ENCODE assay signal across 9 mouse cellular contexts in genomic region chr13:101540391-101541191, GRCm38 (mm10).
DNase-seq lines count a peak whose midpoint lies in the region; ATAC-seq and TF ChIP-seq lines count a peak whose summit lies in the region.
"Had no signal": no experiment of that assay in that cellular context is flagged by ENCODE, and none has a peak within 500 bp of the region (broad histone marks: within the 10 kb centered on the region; RNA-seq: fewer than 3 reads in every experiment).

No protein-coding gene starts in this region.

- no peaks in the 10 kb centered on the region for H3K9me3 ChIP-seq in forebrain, embryonic 13.5 days (replicated peaks)
- no peaks in the 10 kb centered on the region for H3K9me3 ChIP-seq in forebrain, embryonic 14.5 days (replicated peaks; ENCODE audit: control insufficient read depth, low read length)
- H3K9me3 ChIP-seq in kidney, postnatal 0 days (replicated peaks; ENCODE audit: low read length): no peaks in the 10 kb centered on the region
- H3K9me3 ChIP-seq in lung, embryonic 15.5 days: no peaks in the 10 kb centered on the region
- H3K9me3 ChIP-seq in midbrain, postnatal 0 days (ENCODE audit: low read length): no peaks in the 10 kb centered on the region
- H3K9me3 ChIP-seq: neural tube, embryonic 12.5 days had no signal

- no peaks in the 10 kb centered on the region for H3K36me3 ChIP-seq in forebrain, embryonic 13.5 days (ENCODE audit: poor library complexity, severe bottlenecking)
- no peaks in the 10 kb centered on the region for H3K36me3 ChIP-seq in forebrain, embryonic 14.5 days (ENCODE audit: control insufficient read depth, insufficient read depth, low read length)
- no peaks in the 10 kb centered on the region for H3K36me3 ChIP-seq in kidney, postnatal 0 days (ENCODE audit: insufficient read depth, low read length)
- no peaks in the 10 kb centered on the region for H3K36me3 ChIP-seq in lung, embryonic 15.5 days
- no peaks in the 10 kb centered on the region for H3K36me3 ChIP-seq in midbrain, postnatal 0 days (ENCODE audit: insufficient read depth, low read length)
- H3K36me3 ChIP-seq: neural tube, embryonic 12.5 days had no signal

- TF ChIP-seq CTCF in kidney, postnatal 0 days (IDR thresholded peaks at IDR 0.05; ENCODE audit: low read depth): no peak
- no peak for TF ChIP-seq CTCF in midbrain, postnatal 0 days (IDR thresholded peaks at IDR 0.05)

- ATAC-seq in forebrain, embryonic 13.5 days: peak; percentile 43; the same call in 1 of the 2 replicates
- ATAC-seq in forebrain, embryonic 14.5 days: no peak
- ATAC-seq in kidney, postnatal 0 days (replicated peaks; ENCODE audit: low FRiP score, low read depth): peak; percentile 66; the same call in 1 of the 2 replicates
- ATAC-seq in lung, embryonic 15.5 days (ENCODE audit: borderline replicate concordance, extremely low read depth, low FRiP score, low TSS enrichment): no peak
- ATAC-seq in midbrain, postnatal 0 days (ENCODE audit: low FRiP score): no peak

- DNase-seq in forebrain, embryonic 14.5 days (ENCODE audit: low spot score): no peak
- DNase-seq in 3T3-L1 (ENCODE audit: low read depth, low spot score): peak; percentile 73
- peak; percentile 64 for DNase-seq in c-Kit-positive CD71-negative TER-119-negative erythroid progenitor cells, embryonic 14.5 days (ENCODE audit: low read depth)
- DNase-seq in kidney, postnatal 0 days (ENCODE audit: low spot score): peak; percentile 33
- DNase-seq in thymus, adult 18-20 months: peak; percentile 56 to 68
- DNase-seq in midbrain, postnatal 0 days (ENCODE audit: low spot score): no peak

- no peak overlapping the region for H3K4me2 ChIP-seq in forebrain, embryonic 13.5 days
- H3K4me2 ChIP-seq in forebrain, embryonic 14.5 days (ENCODE audit: low read length): no peak overlapping the region
- peak overlapping the region; percentile 35; the same call in 1 of the 2 replicates for H3K4me2 ChIP-seq in kidney, postnatal 0 days (ENCODE audit: low read length)
- peak overlapping the region; percentile 32; the same call in 1 of the 2 replicates for H3K4me2 ChIP-seq in lung, embryonic 15.5 days
- H3K4me2 ChIP-seq in midbrain, postnatal 0 days (ENCODE audit: low read depth, low read length, poor library complexity, severe bottlenecking): no peak overlapping the region
- H3K4me2 ChIP-seq: neural tube, embryonic 12.5 days had no signal

- H3K4me1 ChIP-seq in forebrain, embryonic 13.5 days: peaks cover 1% of the 10 kb centered on the region; the same call in 1 of the 2 replicates
- 0 out of 2 replicates have a peak, but pooled peaks cover 2% of the 10 kb centered on the region for H3K4me1 ChIP-seq in forebrain, embryonic 14.5 days (ENCODE audit: control insufficient read depth, insufficient read depth, low read length)
- H3K4me1 ChIP-seq in kidney, postnatal 0 days (replicated peaks; ENCODE audit: insufficient read depth, low read length): no peaks in the 10 kb centered on the region
- H3K4me1 ChIP-seq in lung, embryonic 15.5 days: no peaks in the 10 kb centered on the region; the same call in 1 of the 2 replicates
- no peaks in the 10 kb centered on the region for H3K4me1 ChIP-seq in midbrain, postnatal 0 days (ENCODE audit: insufficient read depth, low read length)

- no peak overlapping the region for H3K27ac ChIP-seq in forebrain, embryonic 13.5 days
- H3K27ac ChIP-seq in forebrain, embryonic 14.5 days (ENCODE audit: low read depth, low read length): no peak overlapping the region
- H3K27ac ChIP-seq in kidney, postnatal 0 days: no peak overlapping the region
- no peak overlapping the region for H3K27ac ChIP-seq in lung, embryonic 15.5 days
- H3K27ac ChIP-seq in midbrain, postnatal 0 days (ENCODE audit: low read depth, low read length): no peak overlapping the region
- H3K27ac ChIP-seq: neural tube, embryonic 12.5 days had no signal

- H3K27me3 ChIP-seq in forebrain, embryonic 13.5 days: no peaks in the 10 kb centered on the region
- no peaks in the 10 kb centered on the region for H3K27me3 ChIP-seq in forebrain, embryonic 14.5 days (replicated peaks; ENCODE audit: control insufficient read depth, insufficient read depth, low read length)
- H3K27me3 ChIP-seq in kidney, postnatal 0 days (ENCODE audit: insufficient read depth, low read length): no peaks in the 10 kb centered on the region
- no peaks in the 10 kb centered on the region for H3K27me3 ChIP-seq in lung, embryonic 15.5 days
- no peaks in the 10 kb centered on the region for H3K27me3 ChIP-seq in midbrain, postnatal 0 days (ENCODE audit: insufficient read depth, low read length)
- H3K27me3 ChIP-seq: neural tube, embryonic 12.5 days had no signal

- no peak overlapping the region for H3K4me3 ChIP-seq in forebrain, embryonic 13.5 days
- H3K4me3 ChIP-seq in forebrain, embryonic 14.5 days (ENCODE audit: low read depth, low read length): no peak overlapping the region
- no peak overlapping the region for H3K4me3 ChIP-seq in kidney, postnatal 0 days (replicated peaks; ENCODE audit: low read depth, low read length)
- no peak overlapping the region for H3K4me3 ChIP-seq in lung, embryonic 15.5 days
- H3K4me3 ChIP-seq in midbrain, postnatal 0 days (ENCODE audit: low read depth, low read length): no peak overlapping the region
- H3K4me3 ChIP-seq: neural tube, embryonic 12.5 days had no signal

- 44% methylated on average over 14 of the region's 14 CpGs for WGBS in forebrain, embryonic 13.5 days
- 44% methylated on average over 14 of the region's 14 CpGs for WGBS in forebrain, embryonic 14.5 days
- 38% methylated on average over 14 of the region's 14 CpGs for WGBS in kidney, postnatal 0 days
- WGBS in lung, embryonic 15.5 days: 44% methylated on average over 14 of the region's 14 CpGs
- 49% methylated on average over 14 of the region's 14 CpGs for WGBS in midbrain, postnatal 0 days

- H3K9ac ChIP-seq in forebrain, embryonic 13.5 days: no peak overlapping the region
- H3K9ac ChIP-seq in forebrain, embryonic 14.5 days (ENCODE audit: low read length): no peak overlapping the region
- no peak overlapping the region for H3K9ac ChIP-seq in kidney, postnatal 0 days (ENCODE audit: low read depth, low read length)
- H3K9ac ChIP-seq in lung, embryonic 15.5 days: no peak overlapping the region
- no peak overlapping the region for H3K9ac ChIP-seq in midbrain, postnatal 0 days (replicated peaks; ENCODE audit: low read length, poor library complexity, severe bottlenecking)
- H3K9ac ChIP-seq: neural tube, embryonic 12.5 days had no signal

Comparison
In these comparisons a context has a peak if more than half of its experiments do, and no peak if none do; other contexts are left out.
1. ATAC-seq: peak in forebrain, embryonic 13.5 days (single experiment) and kidney, postnatal 0 days (single experiment); none in forebrain, embryonic 14.5 days (single experiment), lung, embryonic 15.5 days (single experiment) and midbrain, postnatal 0 days (single experiment).
2. H3K4me2 ChIP-seq: peak in kidney, postnatal 0 days (single experiment) and lung, embryonic 15.5 days (single experiment); none in forebrain, embryonic 13.5 days (single experiment), forebrain, embryonic 14.5 days (single experiment) and midbrain, postnatal 0 days (single experiment).
3. DNase-seq: peak in 3T3-L1 (single experiment), c-Kit-positive CD71-negative TER-119-negative erythroid progenitor cells, embryonic 14.5 days (single experiment), kidney, postnatal 0 days (single experiment) and thymus, adult 18-20 months (2 of 2); none in forebrain, embryonic 14.5 days (single experiment) and midbrain, postnatal 0 days (single experiment).